Mouse (Mus musculus) erythroblast, embryonic 14.5 days (primary cell): ENCODE data around the gene Gdpd1.
"Not testable (repeated sequence)": the region's sequence is repeated elsewhere in the genome, so short reads cannot be mapped to it uniquely, and the experiment has no call there.

Source experiments
- GATA1 ChIP-seq: IDR thresholded peaks from 2 replicates; pipeline ENCODE4 v1.6.1; 2012; ENCODE audit warnings: low read length, inconsistent platforms, mixed read lengths
- TAL1 ChIP-seq: IDR thresholded peaks from 3 replicates; pipeline ENCODE4 v1.6.1; 2012; ENCODE audit warnings: low read length, inconsistent platforms, mixed read lengths

DNA sequence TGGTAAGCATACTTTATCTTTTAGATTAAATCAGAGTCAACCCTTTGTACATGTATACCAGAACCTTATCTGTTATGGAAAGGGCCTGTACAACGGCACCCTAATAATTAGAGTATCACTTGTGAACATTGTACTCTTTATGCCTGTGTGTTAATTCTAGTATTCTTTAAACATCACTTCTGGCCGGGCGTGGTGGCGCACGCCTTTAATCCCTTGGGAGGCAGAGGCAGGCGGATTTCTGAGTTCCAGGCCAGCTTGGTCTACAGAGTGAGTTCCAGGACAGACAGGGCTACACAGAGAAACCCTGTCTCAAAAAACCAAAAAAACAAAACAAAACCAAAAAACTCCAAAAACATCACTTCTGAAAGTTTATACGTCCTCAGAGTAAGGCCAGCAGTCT is 25.0 kb downstream of the Gdpd1 start:
- TF ChIP-seq GATA1, TAL1: not testable (repeated sequence)
